Mouse (Mus musculus) heart, embryonic 13.5 days (tissue): Measurements from ENCODE around the gene Stk11. TPM values are rescaled to one million over a fixed set of nuclear protein-coding genes. Genes with fewer than 3 reads are reported as not detected.
A peak's percentile ranks its signal among the peaks of the same experiment; 100 is the strongest.

Experiments
- ATAC-seq: fragments of 200-750 bp; cut with Nextera tagmentation; 2 replicates; pipeline ENCODE4 v1.8.0; 2017; ENCODE audit warnings: moderate TSS enrichment; ENCODE audit not compliant: insufficient number of reproducible peaks, low FRiP score, low TSS enrichment; ENCODE audit errors: extremely low read depth
- H3K27ac ChIP-seq: fragments of 300-500 bp; sonication (generic); replicated peaks from 2 replicates; pipeline ENCODE4 v1.5.1; 2015; ENCODE audit warnings: moderate library complexity, mild to moderate bottlenecking, inconsistent platforms
- H3K27me3 ChIP-seq: fragments of 300-500 bp; sonication (generic); replicated peaks from 2 replicates; pipeline ENCODE4 v1.6.1; 2015; ENCODE audit warnings: mild to moderate bottlenecking, inconsistent platforms
- H3K36me3 ChIP-seq: fragments of 300-500 bp; sonication (generic); 2 replicates; pipeline ENCODE4 v1.6.1; 2015; ENCODE audit warnings: mild to moderate bottlenecking, inconsistent platforms
- H3K4me1 ChIP-seq: fragments of 300-500 bp; sonication (generic); 2 replicates; pipeline ENCODE4 v1.6.1; 2015; ENCODE audit warnings: inconsistent platforms
- H3K4me2 ChIP-seq: fragments of 300-500 bp; sonication (generic); 2 replicates; pipeline ENCODE4 v1.6.1; 2015; ENCODE audit warnings: inconsistent platforms, mild to moderate bottlenecking, moderate library complexity
- H3K4me3 ChIP-seq: fragments of 300-500 bp; sonication (generic); 2 replicates; pipeline ENCODE4 v1.5.1; 2015; ENCODE audit warnings: moderate library complexity, mild to moderate bottlenecking, inconsistent platforms
- H3K9ac ChIP-seq: fragments of 300-500 bp; sonication (generic); 2 replicates; pipeline ENCODE4 v1.6.1; 2015; ENCODE audit warnings: inconsistent platforms, mild to moderate bottlenecking, moderate library complexity
- H3K9me3 ChIP-seq: fragments of 300-500 bp; sonication (generic); 2 replicates; pipeline ENCODE4 v1.6.1; 2016; ENCODE audit warnings: inconsistent platforms
- WGBS: fragments of 180-500 bp; shearing (Covaris S2); methylation state at CpG from one replicate; pipeline ENCODE4 v1.1.7; 2015; ENCODE audit warnings: mixed read lengths; 5-methylcytosine and 5-hydroxymethylcytosine counted together
- polyA plus RNA-seq: library from polyadenylated mRNA; unstranded; fragments of >200 nt; fragmentation: Nextera tagmentation; extraction: Ambion mirVana; gene quantifications from 2 replicates; pipeline ENCODE4 v1.2.1, GENCODE M21; 2015

Gene Stk11
- polyA plus RNA-seq, 1 experiment from 2014 or later: 13.0 TPM

DNA sequence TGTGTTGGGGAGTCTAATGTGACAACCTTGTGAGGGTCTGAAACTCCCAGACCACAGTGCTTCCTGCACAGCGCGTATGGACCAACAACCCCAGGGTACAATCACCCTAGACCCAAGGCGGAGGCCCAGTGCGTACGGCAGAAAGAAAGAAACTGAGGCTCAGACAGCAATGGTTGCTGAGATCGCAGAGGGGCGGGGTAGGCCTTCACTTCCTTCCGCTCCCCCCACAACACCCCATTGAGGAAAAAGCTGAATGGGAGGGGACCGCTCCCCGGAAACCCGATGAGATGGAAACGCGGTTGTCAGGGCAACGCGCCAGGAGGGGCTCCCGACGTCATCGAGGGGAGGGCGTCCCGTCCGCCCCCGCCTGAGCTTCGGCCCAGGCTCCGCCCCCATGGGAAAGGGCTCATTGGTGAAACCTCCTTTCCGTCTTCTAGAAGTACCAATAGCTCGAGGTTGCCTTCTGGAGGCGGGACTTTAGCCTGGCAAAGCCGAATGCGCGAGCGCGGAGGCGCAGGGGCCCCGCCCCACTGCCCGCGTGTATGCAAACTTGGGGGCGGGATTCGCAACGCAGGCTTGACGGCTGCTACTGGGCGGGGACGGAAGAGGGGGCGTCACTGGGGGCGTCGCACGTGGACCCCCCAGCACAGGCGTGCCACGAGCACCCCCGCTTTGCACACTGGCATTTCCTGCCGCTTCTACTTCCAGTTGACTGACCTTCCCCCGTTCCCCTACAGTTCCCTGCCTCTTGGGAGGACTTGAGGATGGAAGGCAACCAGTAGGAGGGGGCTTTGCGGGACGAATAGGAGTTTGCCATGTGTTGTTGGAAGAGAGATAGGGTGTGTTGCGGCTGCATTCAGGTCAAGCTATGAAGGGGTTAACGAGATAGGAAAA, 44.2 kb downstream of the Stk11 start:
- Histone ChIP-seq H3K4me2 (peak overlapping the region; percentile 71), H3K4me3 (peak overlapping the region; percentile 50), H3K27ac (peak overlapping the region; percentile 98), H3K9ac (peak overlapping the region; percentile 78), H3K4me1 (peaks cover 95% of the 10 kb centered on the region), H3K36me3 (peaks cover 31% of the 10 kb centered on the region), H3K9me3 (no peaks in the 10 kb centered on the region), H3K27me3 (no peaks in the 10 kb centered on the region)
- under 1% methylated on average over 55 of the region's 55 CpGs for WGBS
- peak; percentile 76 for ATAC-seq

DNA sequence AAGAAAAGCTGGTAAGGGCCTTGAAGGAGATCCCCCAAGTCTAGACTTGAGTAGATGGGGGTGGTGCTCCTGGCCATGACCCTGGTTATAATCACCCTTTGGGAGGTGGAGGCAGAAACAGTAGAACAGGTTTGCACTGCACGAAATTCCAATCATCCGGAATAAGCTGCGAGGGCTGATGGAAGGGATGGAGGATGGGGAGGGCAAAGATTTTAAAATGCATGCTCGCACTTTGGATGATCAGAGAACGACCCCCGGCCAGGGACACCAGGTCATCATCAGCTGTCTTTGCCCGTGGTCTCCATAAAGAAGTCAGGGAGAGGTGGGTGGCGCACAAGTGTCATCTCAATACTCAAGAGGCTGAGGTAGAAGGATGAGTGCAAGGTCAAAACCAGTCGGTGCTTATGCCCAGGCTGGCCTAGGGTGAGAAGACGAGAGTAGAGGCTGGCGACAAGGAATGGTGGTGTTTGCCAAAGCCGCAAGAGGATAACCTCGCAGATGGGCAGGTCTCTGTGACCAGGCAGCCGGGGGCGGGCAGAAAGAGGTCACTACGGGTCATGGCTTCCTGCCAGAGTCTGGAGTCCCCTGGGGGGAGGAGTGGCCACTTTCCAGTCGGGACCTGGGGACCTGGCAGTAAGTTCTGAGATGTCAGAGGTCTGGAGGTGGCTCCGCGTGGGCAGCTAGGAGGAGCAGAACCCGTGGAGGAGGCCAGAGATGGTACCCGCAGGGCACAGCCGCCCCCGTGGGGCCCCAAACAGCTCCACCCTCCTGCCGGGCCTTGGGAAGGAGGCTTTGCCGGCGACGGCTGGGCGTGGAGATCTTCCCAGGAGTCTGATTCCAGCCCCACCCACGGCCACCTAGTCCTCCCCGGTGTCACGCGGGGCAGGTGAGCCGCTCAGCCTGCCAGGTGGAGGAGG, 45.1 kb downstream of the Stk11 start:
- H3K4me1 ChIP-seq: peaks cover 92% of the 10 kb centered on the region
- H3K36me3 ChIP-seq: peaks cover 22% of the 10 kb centered on the region
- H3K9ac ChIP-seq: peak overlapping the region; percentile 78
- WGBS: 0% methylated on average over 33 of the region's 33 CpGs
- peak; percentile 3; the same call in 1 of the 2 replicates for ATAC-seq
- H3K4me2 ChIP-seq: peak overlapping the region; percentile 71
- no peaks in the 10 kb centered on the region for H3K27me3 ChIP-seq
- no peaks in the 10 kb centered on the region for H3K9me3 ChIP-seq
- peak overlapping the region; percentile 50 for H3K4me3 ChIP-seq
- peak overlapping the region; percentile 98 for H3K27ac ChIP-seq

DNA sequence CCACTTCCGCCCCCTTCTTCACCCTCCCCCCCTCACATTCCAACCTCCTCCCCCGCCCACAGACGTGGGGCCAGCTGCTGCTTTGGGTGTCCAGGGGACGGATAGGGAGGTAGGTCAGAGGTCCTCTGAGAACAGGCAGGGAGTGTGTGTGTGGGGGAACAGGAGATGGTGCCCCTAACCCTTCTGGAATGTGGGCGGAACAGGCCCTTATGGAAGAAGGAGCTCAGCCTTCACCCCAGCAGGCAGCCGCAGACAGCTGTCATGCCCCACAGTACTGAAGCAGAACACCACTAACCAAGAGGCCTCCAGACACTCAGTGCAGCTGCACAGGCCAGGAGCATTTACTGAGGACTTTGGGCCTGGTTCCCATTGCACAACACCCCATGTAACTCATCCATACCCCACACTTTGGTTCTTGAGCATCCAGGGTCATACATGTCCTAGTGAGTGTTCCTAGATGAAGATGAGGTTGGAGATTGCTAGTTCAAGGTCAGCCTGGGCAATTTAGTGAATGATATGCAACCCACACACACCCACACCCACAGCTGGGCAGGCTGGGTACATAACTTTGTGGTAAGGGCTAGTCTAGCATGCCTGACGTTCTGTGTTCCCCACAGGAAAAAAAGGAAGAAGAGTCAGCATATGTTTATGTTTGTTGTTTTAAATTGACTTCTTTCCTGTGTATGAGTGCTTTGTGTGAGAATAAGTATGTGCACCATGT, 46.1 kb downstream of the Stk11 start:
- Histone ChIP-seq H3K4me2 (peak overlapping the region; percentile 71), H3K4me1 (peaks cover 91% of the 10 kb centered on the region), H3K9me3 (no peaks in the 10 kb centered on the region), H3K27ac (peak overlapping the region; percentile 98), H3K36me3 (peaks cover 12% of the 10 kb centered on the region), H3K9ac (peak overlapping the region; percentile 78), H3K27me3 (no peaks in the 10 kb centered on the region), H3K4me3 (peak overlapping the region; percentile 50)
- no peak for ATAC-seq
- 15% methylated on average over 6 of the region's 7 CpGs for WGBS

DNA sequence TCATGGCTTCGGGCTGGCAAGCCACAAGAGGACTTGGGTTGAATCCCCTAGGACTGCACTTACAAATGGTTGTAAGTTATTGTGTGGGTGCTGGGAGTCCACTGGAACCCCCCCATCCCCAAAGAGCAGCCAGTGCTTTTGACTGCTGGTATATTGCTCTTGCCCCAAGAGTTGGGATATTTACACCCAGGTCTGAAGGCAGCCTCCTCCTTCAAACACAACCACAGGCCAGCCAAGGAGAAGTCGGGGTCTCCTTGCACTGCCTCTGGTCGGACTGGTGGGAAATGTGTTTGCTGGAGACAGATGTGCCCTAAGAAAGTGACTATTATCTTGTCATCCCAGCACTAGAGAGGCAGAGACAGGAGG, 46.6 kb downstream of the Stk11 start:
- Histone ChIP-seq H3K4me3 (no peak overlapping the region), H3K9ac (peak overlapping the region; percentile 78), H3K36me3 (peaks cover 6% of the 10 kb centered on the region), H3K27ac (peak overlapping the region; percentile 98), H3K4me2 (peak overlapping the region; percentile 71), H3K4me1 (peaks cover 91% of the 10 kb centered on the region), H3K27me3 (no peaks in the 10 kb centered on the region), H3K9me3 (no peaks in the 10 kb centered on the region)
- ATAC-seq: no peak
- WGBS: 73% methylated on average over 3 of the region's 3 CpGs

DNA sequence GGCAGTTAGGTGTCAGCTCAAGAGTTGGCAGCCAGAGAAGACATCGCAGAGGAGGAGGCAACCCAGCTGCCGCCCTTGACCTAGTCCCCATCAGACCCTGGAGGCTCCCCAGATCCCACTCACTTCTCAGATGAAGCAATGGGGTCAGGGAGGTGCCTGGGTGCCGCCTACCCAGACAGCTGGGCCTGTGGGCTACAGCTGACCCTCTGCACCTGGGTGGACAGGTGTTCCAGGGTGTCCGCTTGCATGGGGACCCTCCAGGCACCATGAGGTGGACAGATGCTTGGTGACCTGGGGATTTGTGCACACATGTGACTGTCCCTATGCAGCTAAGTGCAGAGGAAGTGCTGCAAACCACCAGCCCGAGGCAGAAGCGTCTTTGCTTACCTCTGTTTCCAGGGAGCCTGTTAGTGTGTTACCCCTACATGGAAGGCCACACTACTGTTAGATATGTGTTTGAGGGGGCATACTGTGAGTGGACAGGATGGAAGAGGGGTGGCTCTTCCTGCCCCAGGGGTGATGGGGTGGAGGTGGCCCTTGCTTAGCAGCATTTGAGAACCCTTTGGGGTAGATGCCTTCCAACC, 47.2 kb downstream of the Stk11 start:
- no peak for ATAC-seq

DNA sequence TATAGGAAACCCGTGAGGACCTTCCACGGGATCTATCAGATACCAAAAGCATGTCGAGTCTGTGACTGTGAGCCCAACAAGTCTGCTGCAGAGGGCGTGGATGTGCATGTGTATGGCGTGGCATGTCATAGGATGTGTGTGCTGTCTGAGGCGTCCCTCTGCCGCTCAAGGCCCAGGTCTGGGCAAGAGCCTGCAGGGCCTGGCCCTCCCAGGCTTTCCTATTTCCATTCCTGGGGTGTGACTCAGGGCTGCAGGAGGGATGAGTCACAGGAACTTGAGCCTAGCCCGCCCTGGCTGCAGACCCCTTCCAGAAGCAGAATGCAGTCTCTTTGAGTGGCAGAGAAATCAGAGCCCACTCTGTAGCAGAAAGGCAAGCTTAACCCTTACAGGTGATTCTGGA, 48.1 kb downstream of the Stk11 start:
- peak overlapping the region; percentile 86 for H3K4me2 ChIP-seq
- WGBS: 47% methylated on average over 8 of the region's 8 CpGs
- H3K27ac ChIP-seq: peak overlapping the region; percentile 80
- peaks cover 79% of the 10 kb centered on the region for H3K4me1 ChIP-seq
- H3K36me3 ChIP-seq: no peaks in the 10 kb centered on the region
- ATAC-seq: no peak
- H3K27me3 ChIP-seq: no peaks in the 10 kb centered on the region
- H3K9ac ChIP-seq: peak overlapping the region; percentile 78
- no peaks in the 10 kb centered on the region for H3K9me3 ChIP-seq
- peak overlapping the region; percentile 51; the same call in 1 of the 2 replicates for H3K4me3 ChIP-seq

More for the DNA sequence above, 47.2 kb downstream of the Stk11 start:
- WGBS: 70% methylated on average over 6 of the region's 6 CpGs
- Histone ChIP-seq H3K36me3 (peaks cover under 1% of the 10 kb centered on the region; the same call in 1 of the 2 replicates), H3K27me3 (no peaks in the 10 kb centered on the region), H3K27ac (peak overlapping the region; percentile 98), H3K4me3 (no peak overlapping the region; the same call in 1 of the 2 replicates), H3K9me3 (no peaks in the 10 kb centered on the region), H3K4me2 (no peak overlapping the region), H3K4me1 (peaks cover 85% of the 10 kb centered on the region), H3K9ac (peak overlapping the region; percentile 78)

DNA sequence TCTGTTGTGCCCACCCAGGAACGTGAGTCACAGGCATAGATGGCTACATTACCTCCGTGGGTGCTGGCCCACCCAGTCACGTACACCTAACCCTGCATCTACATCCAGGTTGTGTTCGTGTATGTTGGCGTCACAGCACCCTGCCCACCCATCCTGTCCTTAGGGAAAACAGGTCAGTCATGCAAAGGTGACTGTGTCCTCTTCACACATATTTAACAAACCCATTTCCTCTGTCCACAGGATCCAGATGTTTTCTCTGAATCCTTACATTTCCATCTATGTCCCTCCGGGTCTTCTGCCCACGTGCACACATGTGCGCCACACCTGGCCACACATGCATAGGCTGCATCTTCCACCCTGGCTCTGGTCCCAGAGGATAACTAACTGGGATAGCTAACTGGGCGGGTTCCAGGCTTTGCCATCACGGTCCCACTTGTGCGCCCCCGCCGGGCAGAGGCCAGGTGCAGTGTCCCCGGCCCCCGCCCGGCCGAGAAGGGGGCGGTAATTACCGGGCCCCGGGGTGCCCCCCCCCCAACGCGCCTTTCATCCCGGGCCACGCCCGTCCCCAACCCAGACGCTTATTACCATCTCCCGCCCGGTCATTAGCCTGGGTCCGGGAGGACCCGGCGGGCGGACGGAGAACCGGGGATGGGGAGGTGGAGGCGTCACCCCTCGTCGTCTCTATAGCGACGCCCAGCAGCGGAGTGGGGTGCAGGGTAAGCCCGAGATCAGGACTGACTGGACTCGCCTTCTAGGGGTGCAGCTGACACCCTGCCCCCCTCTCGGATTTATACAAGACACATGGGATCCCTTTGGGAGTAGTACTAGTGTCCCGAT, 48.8 kb downstream of the Stk11 start:
- H3K36me3 ChIP-seq: peaks cover 3% of the 10 kb centered on the region
- H3K9me3 ChIP-seq: no peaks in the 10 kb centered on the region
- peak overlapping the region; percentile 78 for H3K9ac ChIP-seq
- peaks cover 79% of the 10 kb centered on the region for H3K4me1 ChIP-seq
- peak overlapping the region; percentile 51 for H3K4me3 ChIP-seq
- no peaks in the 10 kb centered on the region for H3K27me3 ChIP-seq
- 8% methylated on average over 40 of the region's 44 CpGs for WGBS
- no peak for ATAC-seq
- H3K27ac ChIP-seq: peak overlapping the region; percentile 80
- peak overlapping the region; percentile 86 for H3K4me2 ChIP-seq

DNA sequence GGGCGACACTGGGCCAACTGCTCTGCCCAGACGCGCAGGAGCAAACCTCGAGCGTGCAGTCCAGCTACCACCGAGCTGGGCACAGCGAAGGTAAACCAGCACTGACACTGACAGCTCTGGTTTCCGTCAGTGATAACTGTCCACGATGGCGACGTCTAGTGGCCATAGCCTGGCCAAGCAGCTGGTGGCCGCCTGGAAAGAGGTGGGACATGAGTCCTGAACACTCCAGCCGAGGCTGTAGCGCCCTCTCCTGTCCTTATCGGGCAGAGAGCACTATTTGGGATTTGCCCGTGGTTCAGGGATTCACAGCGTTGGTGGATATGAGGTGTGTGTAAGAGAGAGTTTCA, 49.4 kb downstream of the Stk11 start:
- Histone ChIP-seq H3K36me3 (peaks cover 9% of the 10 kb centered on the region), H3K4me2 (peak overlapping the region; percentile 86), H3K9ac (peak overlapping the region; percentile 78), H3K4me1 (peaks cover 83% of the 10 kb centered on the region), H3K4me3 (peak overlapping the region; percentile 51), H3K9me3 (no peaks in the 10 kb centered on the region), H3K27me3 (no peaks in the 10 kb centered on the region), H3K27ac (peak overlapping the region; percentile 89)
- peak; percentile 32; the same call in 1 of the 2 replicates for ATAC-seq
- 0% methylated on average over 17 of the region's 17 CpGs for whole genome bisulfite sequencing

DNA sequence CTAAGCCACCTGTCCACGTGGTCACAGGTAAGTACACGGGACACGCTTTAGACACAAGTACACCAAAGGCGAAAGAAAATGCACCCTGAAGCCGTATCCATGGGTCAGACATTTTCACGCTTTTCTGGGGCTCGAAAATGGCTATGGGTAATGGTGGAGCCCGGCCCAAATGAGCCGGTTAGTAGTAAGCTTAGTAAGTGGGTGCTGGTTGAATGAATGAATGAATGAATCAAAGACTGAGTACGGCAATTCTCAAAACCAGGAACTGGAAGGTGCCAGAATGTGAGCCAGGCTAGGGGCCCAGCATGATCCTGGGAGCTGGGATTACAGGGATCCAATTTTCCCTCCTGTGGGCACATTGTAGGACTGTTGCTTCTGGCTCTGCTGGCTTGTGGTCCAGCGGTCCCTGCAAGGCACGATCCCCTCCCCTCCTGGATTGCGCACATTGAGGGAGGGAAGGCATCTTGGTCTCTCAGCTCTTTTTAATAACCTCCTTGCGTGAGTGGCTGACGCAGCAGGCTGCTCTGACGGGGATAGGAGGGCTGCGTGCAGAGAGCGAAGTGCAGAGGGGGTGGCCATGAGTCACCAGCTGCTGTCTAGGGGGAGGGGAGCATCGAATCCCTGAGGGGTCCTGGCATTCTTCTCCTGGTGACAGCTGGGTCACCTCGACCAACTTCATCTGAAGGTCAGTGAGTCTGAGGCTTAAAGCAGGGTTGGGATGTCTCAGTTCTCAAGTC, 50.0 kb downstream of the Stk11 start, which contains the start of gene Cirbp:
Gene Cirbp, plus strand, starts transcription at position 594 of the 737 bp plus-strand sequence.
- Histone ChIP-seq H3K9ac (peak within 1 kb of the TSS; percentile 78), H3K36me3 (peaks cover 15% of the 10 kb centered on the region), H3K27me3 (no peaks in the 10 kb centered on the region), H3K4me2 (peak within 1 kb of the TSS; percentile 86), H3K4me3 (peak within 1 kb of the TSS; percentile 51), H3K4me1 (peaks cover 82% of the 10 kb centered on the region), H3K9me3 (no peaks in the 10 kb centered on the region), H3K27ac (peak within 1 kb of the TSS; percentile 89)
- 11% methylated on average over 20 of the region's 20 CpGs for WGBS
- ATAC-seq: no peak
